ENCODE assay signal across 8 mouse cellular contexts in genomic region chr6:122874720-122875389, GRCm38 (mm10). TPM values are rescaled to one million over a fixed set of nuclear protein-coding genes. Genes with fewer than 3 reads are reported as not detected.
A peak's percentile ranks its signal among the peaks of the same experiment; 100 is the strongest.
DNase-seq lines count a peak whose midpoint lies in the region; ATAC-seq lines count a peak whose summit lies in the region.

No protein-coding gene starts in this region.

- H3K4me3 ChIP-seq in forebrain, embryonic 15.5 days: peak overlapping the region; percentile 95
- peak overlapping the region; percentile 97 for H3K4me3 ChIP-seq in liver, embryonic 15.5 days (replicated peaks)

- ATAC-seq in forebrain, embryonic 15.5 days (replicated peaks): peak; percentile 74
- ATAC-seq in liver, embryonic 15.5 days (ENCODE audit: insufficient read depth): peak; percentile 66

- intact Hi-C loops in left cerebral cortex, postnatal 10 days (cut with DNase I): loop anchor here (5.0 kb wide), 2 partner anchors 43 to 208 kb away; no protein-coding TSS in a partner anchor

- H3K9me3 ChIP-seq in forebrain, embryonic 15.5 days: no peaks in the 10 kb centered on the region
- H3K9me3 ChIP-seq in liver, embryonic 15.5 days (replicated peaks): no peaks in the 10 kb centered on the region

- H3K9ac ChIP-seq in forebrain, embryonic 15.5 days (replicated peaks): peak overlapping the region; percentile 95
- H3K9ac ChIP-seq in liver, embryonic 15.5 days: peak overlapping the region; percentile 84

- DNase-seq in left cerebral cortex, postnatal 10 days (ENCODE audit: extremely low spot score in 1 of 2, low spot score in 2 of 2): peak; percentile 32 to 55
- no peak for DNase-seq in left cerebral cortex, adult 8-10 months (ENCODE audit: low spot score in 2 of 2)
- peak; percentile 90 for DNase-seq in brain, adult 2 months (ENCODE audit: low read depth, low spot score)
- peak; percentile 28 for DNase-seq in skeletal muscle tissue, adult 2 months (ENCODE audit: low read depth, low spot score)
- DNase-seq in right cerebral cortex, postnatal 10 days (ENCODE audit: low spot score in 2 of 2): no peak
- no peak for DNase-seq in thymus, postnatal 14 days

- WGBS in forebrain, embryonic 15.5 days: under 1% methylated on average over 31 of the region's 31 CpGs
- WGBS in liver, embryonic 15.5 days (ENCODE audit: insufficient replicate concordance): under 1% methylated on average over 31 of the region's 31 CpGs

- H3K27ac ChIP-seq in forebrain, embryonic 15.5 days (replicated peaks): peak overlapping the region; percentile 95
- peak overlapping the region; percentile 84 for H3K27ac ChIP-seq in liver, embryonic 15.5 days (replicated peaks)

- H3K4me1 ChIP-seq in forebrain, embryonic 15.5 days: peaks cover 18% of the 10 kb centered on the region
- H3K4me1 ChIP-seq in liver, embryonic 15.5 days (replicated peaks): peaks cover 47% of the 10 kb centered on the region

- no peaks in the 10 kb centered on the region for H3K27me3 ChIP-seq in forebrain, embryonic 15.5 days
- H3K27me3 ChIP-seq in liver, embryonic 15.5 days: no peaks in the 10 kb centered on the region

- H3K4me2 ChIP-seq in forebrain, embryonic 15.5 days (replicated peaks): peak overlapping the region; percentile 52
- peak overlapping the region; percentile 73 for H3K4me2 ChIP-seq in liver, embryonic 15.5 days

- H3K36me3 ChIP-seq in forebrain, embryonic 15.5 days: peaks cover 12% of the 10 kb centered on the region; the same call in 1 of the 2 replicates
- H3K36me3 ChIP-seq in liver, embryonic 15.5 days (replicated peaks): peaks cover 32% of the 10 kb centered on the region

RNA-seq across cellular contexts. Expression of gene Necap1, which starts 0.6 kb away (rescaled TPM):
- total RNA-seq in left cerebral cortex, postnatal 10 days (2021): 100 to 1,000 TPM; 158 to 160 TPM
- 100 to 1,000 TPM; 179 to 215 (median 196) TPM for total RNA-seq in left cerebral cortex, adult 8-10 months (2022)
- 112 and 122 TPM in 2 replicates for polyA plus RNA-seq in forebrain, embryonic 15.5 days (2015; fragmentation: Nextera tagmentation; extraction: Ambion mirVana)
- polyA plus RNA-seq in liver, embryonic 15.5 days (2015; fragmentation: Nextera tagmentation; extraction: Ambion mirVana): 24.2 and 25.8 TPM in 2 replicates

RNA-seq across cellular contexts. Expression of gene C3ar1, which starts 18.9 kb away (rescaled TPM):
- total RNA-seq in left cerebral cortex, postnatal 10 days (2021): under 1 TPM; 0.89 to 0.97 TPM
- 1 to 10 TPM in 3 of 4 experiments, under 1 TPM in 1; 0.78 to 6.1 (median 2.8) TPM for total RNA-seq in left cerebral cortex, adult 8-10 months (2022)
- 0.89 and 1.3 TPM in 2 replicates for polyA plus RNA-seq in forebrain, embryonic 15.5 days (2015; fragmentation: Nextera tagmentation; extraction: Ambion mirVana)
- polyA plus RNA-seq in liver, embryonic 15.5 days (2015; fragmentation: Nextera tagmentation; extraction: Ambion mirVana): 1.0 TPM in 2 replicates

RNA-seq across cellular contexts. Expression of gene Clec4a1, which starts 46.8 kb away (rescaled TPM):
- total RNA-seq in left cerebral cortex, postnatal 10 days (2021): under 1 TPM; 0.30 to 0.43 TPM
- under 1 TPM; 0.23 to 0.71 (median 0.27) TPM for total RNA-seq in left cerebral cortex, adult 8-10 months (2022)
- polyA plus RNA-seq in forebrain, embryonic 15.5 days (2015; fragmentation: Nextera tagmentation; extraction: Ambion mirVana): 0.39 and 0.92 TPM in 2 replicates
- 6.0 and 6.2 TPM in 2 replicates for polyA plus RNA-seq in liver, embryonic 15.5 days (2015; fragmentation: Nextera tagmentation; extraction: Ambion mirVana)

RNA-seq across cellular contexts. Expression of gene Foxj2, which starts 55.1 kb away (rescaled TPM):
- 10 to 100 TPM; 26.7 to 30.3 TPM for total RNA-seq in left cerebral cortex, postnatal 10 days (2021)
- 10 to 100 TPM; 27.5 to 28.4 (median 28.0) TPM for total RNA-seq in left cerebral cortex, adult 8-10 months (2022)
- 6.4 and 6.8 TPM in 2 replicates for polyA plus RNA-seq in forebrain, embryonic 15.5 days (2015; fragmentation: Nextera tagmentation; extraction: Ambion mirVana)
- polyA plus RNA-seq in liver, embryonic 15.5 days (2015; fragmentation: Nextera tagmentation; extraction: Ambion mirVana): 1.3 and 1.5 TPM in 2 replicates

Comparison
In these comparisons a context has a peak if more than half of its experiments do, and no peak if none do; other contexts are left out.
1. DNase-seq: peak in left cerebral cortex, postnatal 10 days (2 of 2), brain, adult 2 months (single experiment) and skeletal muscle tissue, adult 2 months (single experiment); none in left cerebral cortex, adult 8-10 months (0 of 2), right cerebral cortex, postnatal 10 days (0 of 2) and thymus, postnatal 14 days (single experiment).